Mouse (Mus musculus) retina, adult 2 months (tissue): Measurements from ENCODE around the gene Utf1.

Experiments used
- DNase-seq: peaks from one replicate; pipeline ENCODE4 v3.0.0-alpha.2; 2012; ENCODE audit warnings: low read depth, low spot score

Utf1 gene

DNA sequence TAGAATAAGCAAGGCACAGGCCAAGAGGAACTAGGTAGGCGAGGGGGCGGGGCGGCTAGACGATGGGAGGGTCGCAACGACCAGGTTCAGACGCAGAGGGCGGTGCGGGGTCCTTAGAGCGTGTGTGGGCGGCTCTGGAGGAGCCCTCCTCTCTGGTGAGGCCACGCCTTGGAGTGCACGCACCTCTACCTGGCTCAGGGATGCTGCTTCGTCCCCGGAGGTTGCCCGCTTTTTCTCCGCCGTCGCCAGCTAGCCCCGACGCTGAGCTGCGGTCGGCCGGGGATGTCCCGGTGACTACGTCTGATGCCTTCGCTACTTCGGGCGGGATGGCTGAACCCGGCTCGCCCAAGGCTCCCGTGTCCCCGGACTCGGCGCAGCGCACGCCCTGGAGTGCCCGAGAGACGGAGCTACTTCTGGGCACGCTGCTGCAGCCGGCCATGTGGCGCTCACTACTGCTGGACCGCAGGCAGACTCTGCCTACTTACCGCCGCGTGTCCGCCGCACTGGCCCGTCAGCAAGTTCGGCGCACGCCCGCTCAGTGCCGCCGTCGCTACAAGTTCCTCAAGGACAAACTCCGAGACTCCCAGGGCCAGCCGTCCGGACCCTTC, at the start of gene Utf1:
Utf1 (plus strand) TSS at position 116 of the 608 bp plus-strand sequence.
- DNase-seq = no peak

DNA sequence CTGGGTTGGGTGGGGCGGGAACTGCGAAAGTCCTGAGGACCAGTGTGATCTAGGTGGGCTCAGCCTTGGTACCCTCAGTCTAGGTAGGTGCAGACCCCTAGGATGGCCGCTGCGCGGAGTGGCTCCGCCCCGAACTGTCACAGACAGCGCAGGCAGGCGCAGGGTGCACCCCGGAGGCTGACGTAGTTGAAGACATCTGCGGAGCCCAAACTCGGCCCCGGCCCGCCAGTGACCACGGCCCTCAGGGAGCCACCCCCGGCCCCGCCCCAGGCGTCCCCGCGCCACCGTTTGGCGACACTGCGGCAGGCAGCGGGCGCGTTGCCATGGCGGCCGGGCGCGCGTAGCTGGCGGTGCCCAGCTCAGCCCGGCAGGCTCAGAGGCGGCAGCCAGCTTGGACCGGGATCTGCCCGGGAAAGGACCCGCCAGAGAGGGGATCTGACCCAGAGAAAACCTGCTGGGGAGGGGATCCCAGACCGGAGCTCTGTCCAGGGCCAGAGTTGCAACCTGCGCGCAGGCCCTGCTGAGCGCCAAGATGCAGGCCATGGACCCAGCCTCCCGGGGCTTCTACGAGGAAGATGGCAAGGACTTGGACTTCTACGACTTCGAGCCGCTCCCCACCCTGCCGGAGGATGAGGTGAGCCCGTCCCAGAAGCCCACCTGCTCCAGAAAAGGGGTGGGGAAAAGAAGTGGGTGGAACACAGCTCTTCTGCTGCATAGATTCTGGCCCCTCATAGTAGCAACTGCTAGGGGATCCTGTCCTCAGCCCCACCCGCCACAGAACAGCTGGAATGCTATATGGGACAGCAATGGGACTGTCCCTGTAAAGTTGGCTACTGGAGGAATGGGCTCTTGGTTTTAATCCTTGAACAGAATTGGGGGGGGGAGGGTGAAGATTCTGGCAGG, 48.7 kb upstream of the Utf1 start, which contains the start of gene Kndc1:
Kndc1 (plus strand) TSS at position 42 of the 903 bp plus-strand sequence.
- no peak for DNase-seq

DNA sequence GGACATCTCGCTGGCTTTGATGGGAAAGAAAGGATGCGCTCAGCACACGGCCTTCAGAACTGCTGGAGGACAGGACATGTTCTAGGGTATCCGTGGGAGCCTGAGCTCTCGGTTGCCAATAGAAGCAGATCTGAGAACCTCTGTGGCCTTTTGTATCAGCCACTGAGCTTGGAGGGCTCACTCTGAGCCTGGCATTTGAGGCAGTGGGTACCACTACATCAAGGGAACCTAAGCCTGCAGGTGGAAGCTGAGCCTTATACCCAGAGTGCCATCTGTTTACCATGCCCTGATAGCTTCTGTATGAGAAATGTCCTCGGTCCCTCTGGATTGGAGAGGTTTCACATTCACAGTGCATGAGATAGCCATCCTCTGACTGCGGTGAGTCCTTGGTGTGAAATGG, 47.3 kb upstream of the Utf1 start:
- DNase-seq = no peak

DNA sequence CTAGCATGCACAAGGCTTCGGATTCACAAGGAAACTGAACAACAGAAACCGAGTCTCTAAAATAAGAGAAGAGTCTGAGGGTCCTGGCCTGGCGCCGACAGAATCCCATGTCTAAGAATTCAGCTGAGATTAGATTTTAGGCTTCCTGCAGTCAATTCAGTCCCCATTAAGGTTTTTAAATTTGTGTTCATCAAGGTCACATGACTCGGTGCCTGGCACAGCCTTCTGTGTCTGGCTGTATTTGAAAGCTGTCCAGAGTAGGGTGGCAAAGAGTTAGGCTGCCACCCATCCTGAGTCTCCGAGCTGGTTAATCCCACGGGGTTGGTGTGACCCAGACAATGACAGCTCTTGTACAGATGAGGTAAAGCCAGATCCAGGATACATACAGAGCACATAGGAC, 46.8 kb upstream of the Utf1 start:
- no peak for DNase-seq

DNA sequence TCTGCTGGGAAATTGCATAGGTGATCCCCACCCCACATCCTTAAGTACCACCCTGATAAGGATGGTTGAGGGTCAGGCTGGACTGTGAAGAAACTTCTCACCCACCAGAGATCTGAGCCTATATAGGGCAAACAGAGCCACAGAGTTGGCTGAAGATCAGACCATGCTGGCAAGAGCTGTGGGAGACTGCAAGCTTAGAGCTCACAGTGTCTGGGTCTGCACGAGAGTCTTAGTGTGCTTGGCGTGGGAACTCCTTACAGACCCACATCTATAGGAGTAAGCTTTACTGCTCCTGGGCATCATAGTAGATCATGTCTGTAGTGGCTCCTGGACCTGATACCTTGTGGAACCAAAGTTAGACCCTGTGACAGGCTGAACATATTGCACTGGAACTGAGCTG, 45.0 kb upstream of the Utf1 start:
- DNase-seq = no peak

DNA sequence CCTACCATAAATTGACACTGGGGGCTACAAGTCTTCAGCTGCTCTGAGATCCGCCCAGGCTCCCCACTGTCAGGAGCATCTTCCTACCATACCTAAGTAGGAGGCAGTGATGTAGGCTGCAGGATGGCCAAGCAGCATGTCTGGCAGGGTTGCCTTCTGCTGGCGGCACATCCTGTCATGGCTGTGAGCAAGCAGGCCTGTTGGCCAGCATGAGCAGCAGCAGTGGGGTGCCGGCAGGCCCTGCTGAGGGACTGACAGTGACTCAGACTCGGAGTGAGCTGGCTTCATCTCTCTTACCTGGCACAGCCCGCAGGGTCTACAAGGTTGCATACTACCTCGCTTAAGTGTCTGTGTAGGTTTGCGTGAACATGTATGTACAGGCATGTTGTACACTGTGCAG, 44.1 kb upstream of the Utf1 start:
- no peak for DNase-seq

DNA sequence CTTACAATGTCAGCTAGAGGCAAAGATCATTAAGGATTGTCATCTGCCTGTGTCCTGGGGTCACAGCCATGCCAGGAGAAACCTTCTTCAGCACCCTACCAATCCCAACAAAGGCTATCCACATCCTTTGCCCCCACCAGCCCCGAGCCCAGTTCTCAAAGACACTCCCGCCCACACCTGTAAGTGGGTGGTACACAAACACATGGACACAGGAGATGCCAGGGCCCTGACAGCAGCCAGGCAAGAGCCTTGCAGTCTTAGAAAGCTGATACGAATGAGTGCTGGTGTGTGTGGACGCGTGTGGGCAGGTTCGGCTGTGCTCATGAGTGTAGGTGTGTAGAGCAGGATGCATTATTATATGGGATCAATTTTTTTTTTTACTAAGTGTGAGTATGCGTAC, 43.1 kb upstream of the Utf1 start:
- no peak for DNase-seq

DNA sequence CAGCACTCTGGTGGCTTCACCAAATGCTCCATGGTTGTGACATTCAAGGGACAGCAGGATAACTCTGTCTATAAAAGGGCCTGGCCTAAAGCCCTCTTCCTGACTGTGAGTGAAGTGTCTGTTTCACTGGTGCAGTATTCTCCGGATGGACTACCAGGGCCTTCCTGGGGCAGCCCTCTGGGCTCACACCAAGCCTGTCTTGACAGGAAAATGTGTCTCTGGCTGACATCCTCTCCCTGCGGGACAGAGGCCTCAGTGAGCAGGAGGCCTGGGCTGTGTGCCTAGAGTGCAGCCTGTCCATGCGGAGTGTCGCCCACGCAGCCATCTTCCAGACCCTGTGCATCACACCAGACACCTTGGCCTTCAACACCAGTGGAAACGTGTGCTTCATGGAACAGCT, 42.7 kb upstream of the Utf1 start:
- no peak for DNase-seq

DNA sequence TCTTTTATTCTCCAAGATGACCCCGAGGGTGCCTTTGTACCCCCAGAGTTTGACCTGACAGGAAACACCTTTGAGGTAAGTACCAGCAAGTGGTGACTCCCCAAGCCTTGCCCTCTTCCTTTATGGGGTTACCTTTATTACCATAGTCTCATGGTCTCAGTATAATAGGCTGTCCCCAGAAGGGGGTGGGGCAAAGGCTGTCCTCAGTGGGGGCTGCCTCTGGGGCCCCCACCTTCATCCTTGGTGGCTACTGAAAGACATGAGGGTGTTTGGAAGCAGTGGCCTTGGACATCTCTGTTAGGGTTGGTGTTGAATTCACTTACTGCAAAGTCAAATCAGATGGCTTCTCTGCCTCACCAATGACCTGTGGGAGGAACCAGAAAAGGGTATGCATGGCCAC, 41.6 kb upstream of the Utf1 start:
- DNase-seq = no peak

DNA sequence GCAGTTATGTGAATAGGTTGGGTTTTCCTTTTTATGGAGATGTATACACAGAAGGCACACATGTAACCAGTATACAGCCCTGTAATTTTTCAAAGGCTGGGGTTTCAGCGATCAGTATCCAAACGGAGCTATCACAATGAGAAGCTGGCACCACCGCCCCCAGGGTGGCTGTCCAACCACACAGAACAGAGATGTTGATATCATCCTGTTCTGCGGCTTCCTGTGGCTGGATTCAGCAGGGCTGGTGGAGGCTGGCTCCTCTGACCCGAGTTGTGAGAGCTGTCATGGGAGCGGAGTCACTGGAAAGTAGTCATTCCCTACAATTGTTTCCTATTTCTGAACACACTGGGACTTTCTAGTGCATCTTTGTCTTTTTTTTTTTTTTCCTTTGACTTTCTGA, 38.3 kb upstream of the Utf1 start:
- no peak for DNase-seq

DNA sequence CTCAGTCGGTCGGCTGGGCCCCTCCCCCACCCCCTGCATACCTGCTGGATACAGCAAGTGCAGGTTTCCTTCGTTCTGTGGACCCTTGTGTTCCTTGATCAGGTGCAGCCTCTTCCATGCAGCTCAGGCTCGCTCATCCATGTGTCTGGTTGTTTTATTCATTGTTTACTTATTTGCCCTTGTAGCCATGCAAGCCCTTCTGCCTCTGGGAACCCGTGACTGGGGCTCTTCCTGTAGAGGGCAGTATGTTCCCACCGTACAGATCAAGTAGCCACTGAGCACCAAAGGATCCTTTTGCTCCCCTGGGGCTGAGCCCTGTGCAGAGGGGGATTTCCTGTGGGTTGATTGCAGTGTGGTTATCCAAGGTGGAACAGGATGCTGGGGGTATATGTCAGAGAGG, 37.9 kb upstream of the Utf1 start:
- DNase-seq = peak; percentile 9

DNA sequence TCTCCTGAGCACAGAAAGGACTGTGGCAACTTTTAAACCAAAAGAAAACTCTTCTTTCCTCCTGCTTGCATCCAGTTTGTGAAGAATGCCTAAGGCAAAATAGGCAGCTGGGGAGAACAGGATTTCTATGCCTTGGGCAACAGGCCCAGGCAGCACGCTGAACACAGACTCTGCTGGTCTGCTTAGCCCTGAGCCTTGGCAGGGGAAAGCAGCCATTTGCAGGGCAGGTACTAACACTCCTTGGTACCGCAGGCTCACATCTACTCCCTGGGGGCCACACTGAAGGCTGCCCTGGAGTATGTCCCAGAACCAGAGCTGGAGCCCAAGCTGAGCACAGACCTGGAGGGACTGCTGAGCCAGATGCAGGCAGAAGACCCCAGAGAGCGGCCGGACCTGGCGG, 35.4 kb upstream of the Utf1 start:
- no peak for DNase-seq

DNA sequence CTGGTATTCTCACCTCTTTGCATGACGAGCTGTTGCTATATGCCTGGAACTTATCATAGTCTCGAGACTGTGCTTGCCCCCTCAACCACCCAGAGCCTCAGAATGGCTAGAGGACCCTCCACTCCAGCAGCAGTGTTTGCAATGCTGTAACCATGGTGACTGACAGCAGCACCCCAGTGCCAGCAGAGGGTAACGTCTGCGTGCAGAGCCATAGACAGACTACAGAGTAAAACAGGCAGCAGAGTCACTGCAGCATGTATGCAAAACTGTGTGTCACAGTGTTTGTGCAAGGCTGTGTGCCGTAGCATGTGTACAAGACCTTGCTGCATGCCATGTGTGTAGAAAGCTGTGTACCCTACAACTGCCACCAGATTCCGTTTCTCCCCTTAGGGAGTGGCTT, 34.1 kb upstream of the Utf1 start:
- no peak for DNase-seq

DNA sequence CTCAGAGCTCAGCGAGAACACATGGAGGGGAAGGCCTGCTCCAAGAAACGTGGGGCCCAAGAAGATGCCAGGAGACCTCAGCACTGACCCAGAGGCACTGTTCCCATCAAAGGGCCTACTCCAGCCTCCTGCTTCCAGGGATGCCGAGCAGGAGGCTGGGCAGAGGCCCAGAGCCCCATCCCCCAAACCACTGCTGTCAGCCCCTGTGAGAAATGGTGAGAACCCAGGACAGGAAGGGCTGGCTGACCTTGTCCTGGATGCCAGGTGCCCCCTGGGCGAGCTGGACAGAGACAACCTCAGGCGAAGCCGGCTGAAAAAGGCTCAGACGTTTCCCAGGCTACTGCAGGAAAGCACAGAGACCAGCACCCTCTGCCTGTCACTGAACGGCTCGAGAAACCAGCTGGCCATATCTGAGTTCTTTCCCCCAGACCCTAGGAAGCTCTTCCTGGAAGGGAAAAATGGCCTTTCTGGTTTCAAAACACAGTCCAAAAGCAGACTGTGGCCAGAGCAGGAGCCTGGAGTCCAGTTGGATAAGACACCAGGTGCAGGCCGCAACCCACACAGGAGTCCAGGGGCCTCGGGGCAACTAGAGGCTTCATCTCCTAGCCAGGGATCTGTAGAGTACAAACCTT, 33.3 kb upstream of the Utf1 start:
- DNase-seq = no peak

DNA sequence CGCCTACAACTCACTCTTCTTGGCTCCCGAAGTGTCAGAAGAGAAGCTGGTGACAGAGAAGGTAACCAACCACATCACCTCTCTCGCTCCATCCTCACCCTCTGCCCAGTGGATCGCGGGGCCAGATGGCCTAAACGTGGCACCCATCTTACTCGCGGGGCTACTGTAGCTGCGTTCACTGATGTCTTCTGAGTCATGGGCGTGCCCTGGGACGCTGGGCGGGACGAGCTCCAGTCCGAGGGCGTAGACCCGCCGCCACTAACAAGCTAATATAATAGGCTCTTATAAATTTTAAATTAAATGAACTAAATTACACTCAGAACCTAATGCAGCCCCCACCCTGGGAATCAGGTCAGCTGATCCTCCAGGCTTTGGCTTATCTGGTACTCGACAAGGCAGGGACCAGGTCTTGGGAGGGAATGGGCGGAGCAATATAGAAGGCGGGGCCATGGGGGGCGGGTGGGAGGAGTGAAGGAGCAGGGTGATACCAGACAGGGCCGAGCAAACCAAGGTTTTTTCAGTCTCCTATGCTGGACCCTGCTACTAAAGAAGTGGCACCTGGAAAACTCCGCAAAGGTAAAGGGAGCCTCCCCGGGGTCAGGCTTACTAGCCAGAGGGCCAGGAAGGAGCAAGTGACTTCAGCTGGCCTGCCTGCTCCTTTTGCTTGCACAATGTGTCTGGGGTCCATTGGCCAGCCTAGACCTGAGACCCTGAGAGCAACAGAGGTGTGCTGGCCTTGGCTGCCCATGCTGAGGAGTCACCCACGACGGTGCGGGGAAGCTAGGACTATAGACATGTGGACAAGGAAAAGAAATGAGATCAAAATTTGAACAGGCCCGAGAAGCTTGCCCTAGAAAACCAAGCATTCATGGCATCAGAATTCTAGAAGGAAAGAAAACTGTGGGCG, 29.2 kb upstream of the Utf1 start:
- DNase-seq = no peak

DNA sequence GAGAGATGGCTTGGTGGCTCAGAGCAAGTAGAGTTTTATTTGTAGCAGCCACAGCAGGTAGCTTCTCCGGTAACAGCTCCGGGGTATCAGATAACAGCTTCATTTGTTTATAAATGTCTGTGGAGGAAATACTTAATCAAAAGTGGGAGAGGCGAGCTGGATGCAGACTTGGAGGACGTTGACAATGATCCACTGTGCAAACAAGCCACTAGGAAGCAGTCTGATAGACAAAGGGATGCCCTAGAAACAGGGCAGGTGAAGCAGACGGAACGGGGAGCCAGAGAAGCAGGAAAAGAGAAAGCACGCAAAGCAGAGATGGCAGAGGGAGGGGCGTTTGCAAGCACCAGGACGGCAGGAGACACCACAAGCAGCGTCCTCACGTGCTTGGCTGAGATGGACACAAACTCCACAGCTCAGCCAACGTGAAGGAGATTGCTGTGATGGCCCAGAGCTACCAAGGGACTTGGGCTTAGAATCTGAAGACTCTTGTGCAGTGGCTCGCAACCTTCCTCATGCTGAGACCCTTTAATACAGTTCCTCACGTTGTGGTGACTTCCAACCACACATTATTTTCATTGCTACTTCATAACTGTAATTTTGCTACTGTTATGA, 27.8 kb upstream of the Utf1 start:
- no peak for DNase-seq

DNA sequence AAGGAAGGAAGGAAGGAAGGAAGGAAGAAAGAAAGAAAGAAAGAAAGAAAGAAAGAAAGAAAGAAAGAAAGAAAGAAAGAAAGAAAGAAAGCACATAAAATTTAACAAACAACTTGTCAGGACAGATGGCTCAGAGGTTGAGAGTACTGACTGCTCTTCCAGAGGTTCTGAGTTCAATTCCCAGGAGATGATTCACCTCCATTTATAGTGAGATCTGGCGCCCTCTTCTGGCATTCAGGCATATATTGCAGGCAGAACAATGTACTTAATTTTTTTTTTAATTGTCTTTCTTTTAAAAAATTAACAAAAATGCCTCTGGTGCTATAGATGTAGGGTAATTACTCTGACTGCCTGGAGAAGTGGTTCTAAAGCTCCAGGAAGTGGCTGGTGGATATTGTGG, 27.2 kb upstream of the Utf1 start:
- no peak for DNase-seq

DNA sequence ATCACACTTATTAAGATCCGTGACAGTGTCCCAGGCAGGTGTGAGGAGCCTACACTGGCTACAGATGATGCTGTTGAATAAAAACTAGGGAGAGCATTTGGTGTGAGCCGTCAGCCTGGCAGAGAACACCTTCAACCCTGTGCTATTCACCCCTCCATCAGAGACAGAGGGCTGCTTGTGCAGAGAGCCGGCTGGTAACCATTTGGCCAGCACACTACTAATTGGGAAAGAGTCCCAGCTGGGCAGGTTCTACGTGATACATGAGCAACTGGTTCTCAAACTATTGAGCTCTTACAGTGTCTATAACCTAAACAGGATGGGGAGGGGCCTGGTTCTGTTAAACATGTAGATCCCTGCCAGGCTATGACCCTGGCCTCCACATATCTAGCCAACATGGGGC, 25.3 kb upstream of the Utf1 start:
- DNase-seq = no peak

DNA sequence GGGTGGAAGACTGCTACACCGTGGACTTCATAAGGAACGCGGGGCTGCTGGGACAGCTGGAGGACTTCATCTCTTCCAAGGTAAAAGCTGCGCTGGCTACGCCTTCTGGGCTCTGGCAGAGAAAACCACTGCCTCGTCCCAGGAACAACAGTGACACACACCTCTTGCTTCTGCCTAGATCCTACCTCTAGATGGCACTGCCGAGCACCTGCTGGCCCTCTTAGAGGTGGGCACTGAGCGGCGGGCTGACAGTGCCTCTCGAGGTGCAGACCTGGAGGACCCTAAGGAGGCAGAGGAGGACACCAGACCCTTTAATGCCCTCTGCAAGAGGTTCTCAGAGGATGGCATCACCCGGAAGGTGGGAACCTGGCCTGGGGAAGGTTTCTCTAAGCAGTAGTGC, 12.9 kb upstream of the Utf1 start:
- DNase-seq = no peak

DNA sequence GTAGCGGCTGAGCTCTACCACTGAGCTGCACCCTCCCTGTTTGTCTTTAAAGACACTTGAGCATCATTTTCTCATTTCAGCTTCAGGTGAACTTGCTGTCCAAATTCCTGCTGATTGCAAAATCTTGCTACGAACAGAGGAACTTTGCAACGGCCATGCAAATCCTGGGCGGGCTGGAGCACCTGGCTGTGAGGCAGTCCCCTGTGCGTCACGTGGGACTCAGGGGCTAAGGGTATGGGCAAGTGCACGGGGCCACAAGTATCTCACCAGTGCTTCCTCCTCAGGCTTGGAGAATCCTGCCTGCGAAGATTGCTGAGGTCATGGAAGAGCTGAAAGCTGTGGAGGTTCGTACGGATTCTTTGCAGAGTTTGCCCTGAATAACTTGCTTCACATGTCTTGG, 6.9 kb upstream of the Utf1 start:
- DNase-seq = no peak

DNA sequence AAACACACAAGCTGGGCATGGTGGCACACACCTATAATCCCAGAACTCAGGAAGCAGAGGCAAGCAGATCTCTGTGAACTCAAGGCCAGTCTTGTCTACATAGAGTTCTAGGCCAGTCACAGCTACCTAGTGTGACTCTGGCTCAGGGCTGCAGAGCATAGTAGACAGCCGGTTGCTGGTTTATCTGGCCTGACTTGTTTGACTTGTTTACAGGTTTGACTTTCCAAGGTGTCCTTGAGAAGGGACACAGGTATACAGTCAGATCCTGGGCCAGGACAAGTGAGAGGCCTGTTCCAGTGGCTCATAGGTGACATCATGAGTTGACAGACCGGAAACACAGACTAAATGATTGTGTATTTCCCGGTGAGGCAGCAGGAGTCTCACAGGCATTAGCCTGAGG, 6.5 kb upstream of the Utf1 start:
- DNase-seq = no peak
